Mouse (Mus musculus) kidney, embryonic 15.5 days (tissue): ENCODE measurements at regions not wholly inside any gene's neighbourhood (a gene's known extent, or its start where the extent isn't known, plus 50 kb on each side); places are given as distances from the start of the nearest gene placed in this dataset.

Experiments used
- ATAC-seq: fragments of 200-750 bp; cut with Nextera tagmentation; replicated peaks from 2 replicates; pipeline ENCODE4 v1.8.0; 2017; ENCODE audit warnings: moderate TSS enrichment; ENCODE audit not compliant: low FRiP score
- H3K27ac ChIP-seq: fragments of 300-500 bp; sonication (generic); 2 replicates; pipeline ENCODE4 v1.5.1; 2015; ENCODE audit warnings: mild to moderate bottlenecking, inconsistent platforms
- H3K27me3 ChIP-seq: fragments of 300-500 bp; sonication (generic); 2 replicates; pipeline ENCODE4 v1.6.1; 2015; ENCODE audit warnings: inconsistent platforms
- H3K36me3 ChIP-seq: fragments of 300-500 bp; sonication (generic); 2 replicates; pipeline ENCODE4 v1.6.1; 2015; ENCODE audit warnings: inconsistent platforms
- H3K4me1 ChIP-seq: fragments of 300-500 bp; sonication (generic); 2 replicates; pipeline ENCODE4 v1.6.1; 2015; ENCODE audit warnings: inconsistent platforms
- H3K4me2 ChIP-seq: fragments of 300-500 bp; sonication (generic); 2 replicates; pipeline ENCODE4 v1.6.1; 2015; ENCODE audit warnings: moderate library complexity, mild to moderate bottlenecking, inconsistent platforms
- H3K4me3 ChIP-seq: fragments of 300-500 bp; sonication (generic); replicated peaks from 2 replicates; pipeline ENCODE4 v1.5.1; 2015; ENCODE audit warnings: mild to moderate bottlenecking, inconsistent platforms
- H3K9ac ChIP-seq: fragments of 300-500 bp; sonication (generic); 2 replicates; pipeline ENCODE4 v1.6.1; 2015; ENCODE audit warnings: mild to moderate bottlenecking, inconsistent platforms
- H3K9me3 ChIP-seq: fragments of 300-500 bp; sonication (generic); replicated peaks from 2 replicates; pipeline ENCODE4 v1.6.1; 2016; ENCODE audit warnings: inconsistent platforms
- WGBS: fragments of 180-500 bp; shearing (Covaris S2); methylation state at CpG from one replicate; pipeline ENCODE4 v1.1.7; 2015; ENCODE audit warnings: mixed read lengths; 5-methylcytosine and 5-hydroxymethylcytosine counted together

DNA sequence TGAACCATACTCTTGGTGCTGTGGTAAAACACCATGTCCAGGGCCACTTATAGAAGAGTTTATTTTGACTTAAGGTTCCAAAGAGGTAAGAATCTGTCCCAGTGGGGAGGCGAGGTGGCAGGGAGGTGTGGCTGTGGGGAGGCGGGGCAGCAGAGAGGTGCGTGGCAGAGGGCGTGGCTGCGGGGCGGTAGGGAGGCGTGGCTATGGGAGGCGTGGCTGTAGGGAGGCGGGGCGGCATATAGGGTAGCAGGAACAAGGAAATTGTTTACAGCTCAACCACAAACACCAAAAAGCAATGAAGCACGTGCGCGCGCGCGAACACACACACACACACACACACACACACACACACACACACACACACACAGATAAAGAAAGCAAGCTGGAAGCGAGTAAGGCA, 62.0 kb upstream of the Ccdc60 start:
- Histone ChIP-seq H3K27me3 (no peaks in the 10 kb centered on the region), H3K9ac (no peak overlapping the region), H3K4me3 (no peak overlapping the region), H3K36me3 (no peaks in the 10 kb centered on the region), H3K4me2 (no peak overlapping the region), H3K27ac (no peak overlapping the region), H3K9me3 (no peaks in the 10 kb centered on the region), H3K4me1 (no peaks in the 10 kb centered on the region)
- WGBS = 66% methylated on average over 17 of the region's 17 CpGs
- no peak for ATAC-seq

- no peaks in the 10 kb centered on the region for H3K27me3 ChIP-seq
- no peaks in the 10 kb centered on the region for H3K9me3 ChIP-seq
- 21% methylated on average over 14 of the region's 14 CpGs for WGBS
- no peak overlapping the region for H3K27ac ChIP-seq
- no peak overlapping the region for H3K9ac ChIP-seq
- H3K4me2 ChIP-seq = no peak overlapping the region
- ATAC-seq = 0 out of 2 replicates have a peak, but pooled peaks have one; percentile 54
- no peaks in the 10 kb centered on the region for H3K36me3 ChIP-seq
- H3K4me3 ChIP-seq = no peak overlapping the region
- H3K4me1 ChIP-seq = peaks cover 8% of the 10 kb centered on the region; the same call in 1 of the 2 replicates
Observed at GRCm38 (mm10) chr5:116342203-116342928, 53.6 kb upstream of the Ccdc60 start.

DNA sequence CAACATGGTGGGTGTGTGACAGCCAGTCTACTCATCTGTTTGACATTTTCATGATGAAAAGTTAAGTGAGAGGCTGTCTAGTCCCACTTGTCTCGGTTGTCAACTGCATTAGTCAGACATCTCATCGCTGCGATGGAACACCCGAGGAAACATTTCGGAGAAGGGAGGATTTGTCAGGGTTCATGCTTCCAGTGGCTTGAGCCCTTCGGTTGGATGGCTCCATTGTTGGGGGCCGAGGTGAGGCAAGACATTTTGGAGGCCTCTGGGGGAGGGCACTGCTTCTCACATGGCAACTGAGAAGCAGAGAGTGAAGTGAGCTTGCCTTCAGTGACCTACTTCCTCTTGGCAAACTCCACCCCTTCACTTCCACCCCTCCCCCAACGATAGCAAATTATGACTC, 50.7 kb upstream of the Ccdc60 start:
- no peak for ATAC-seq
- Histone ChIP-seq H3K27ac (no peak overlapping the region), H3K9ac (no peak overlapping the region), H3K27me3 (no peaks in the 10 kb centered on the region), H3K4me1 (peaks cover 13% of the 10 kb centered on the region; the same call in 1 of the 2 replicates), H3K4me2 (no peak overlapping the region), H3K9me3 (no peaks in the 10 kb centered on the region), H3K4me3 (no peak overlapping the region), H3K36me3 (no peaks in the 10 kb centered on the region)
- WGBS = 75% methylated on average over 8 of the region's 8 CpGs
